ENCODE assay signal across 13 mouse cellular contexts in the genomic region with DNA sequence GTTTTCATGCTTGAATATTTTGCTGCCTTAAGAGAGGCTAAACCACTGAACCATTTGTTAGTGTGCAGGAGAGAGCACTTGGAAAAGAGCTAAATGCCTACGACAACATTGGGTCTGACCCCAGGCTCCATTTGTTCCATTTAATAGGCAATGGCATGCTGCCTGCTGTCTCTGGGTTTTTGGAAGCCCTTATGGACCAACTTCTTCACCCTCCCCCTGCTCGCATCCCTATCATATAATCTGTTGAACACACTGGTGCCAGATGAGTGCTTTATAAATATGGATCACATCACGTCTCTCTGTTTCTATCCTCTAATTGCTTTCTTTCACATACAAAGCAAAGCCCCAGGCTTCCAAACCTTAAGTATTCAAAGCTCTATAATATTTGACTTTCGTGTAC.
"Had no signal": no experiment of that assay in that cellular context is flagged by ENCODE, and none has a peak within 500 bp of the region (broad histone marks: within the 10 kb centered on the region; RNA-seq: fewer than 3 reads in every experiment).

No protein-coding gene starts in this region.

- H3K36me3 ChIP-seq: limb, embryonic 15.5 days; liver, embryonic 12.5 days; midbrain, embryonic 10.5 days; midbrain, embryonic 15.5 days; stomach, embryonic 15.5 days had no signal

- H3K9me3 ChIP-seq: limb, embryonic 15.5 days; liver, embryonic 12.5 days; midbrain, embryonic 10.5 days; midbrain, embryonic 15.5 days; stomach, embryonic 15.5 days had no signal

- H3K27ac ChIP-seq: limb, embryonic 15.5 days; liver, embryonic 12.5 days; midbrain, embryonic 10.5 days; midbrain, embryonic 15.5 days; stomach, embryonic 15.5 days had no signal

- H3K27me3 ChIP-seq: limb, embryonic 15.5 days; liver, embryonic 12.5 days; midbrain, embryonic 15.5 days; stomach, embryonic 15.5 days had no signal

- ATAC-seq: liver, embryonic 12.5 days; midbrain, embryonic 15.5 days had no signal

- H3K9ac ChIP-seq: limb, embryonic 15.5 days; liver, embryonic 12.5 days; lung, embryonic 14.5 days; midbrain, embryonic 15.5 days; stomach, embryonic 15.5 days had no signal

- H3K4me1 ChIP-seq: limb, embryonic 15.5 days; liver, embryonic 12.5 days; midbrain, embryonic 10.5 days; midbrain, embryonic 15.5 days; stomach, embryonic 15.5 days had no signal

- H3K4me2 ChIP-seq: limb, embryonic 15.5 days; liver, embryonic 12.5 days; lung, embryonic 14.5 days; midbrain, embryonic 15.5 days; stomach, embryonic 15.5 days had no signal

- H3K4me3 ChIP-seq: limb, embryonic 15.5 days; liver, embryonic 12.5 days; midbrain, embryonic 10.5 days; midbrain, embryonic 15.5 days; stomach, embryonic 15.5 days had no signal

- DNase-seq: kidney, postnatal 10 days; kidney, postnatal 4 days; lung, embryonic 14.5 days; lung, postnatal 10 days; lung, postnatal 4 days; right cerebral cortex, postnatal 14 days; thymus, adult 2 months; thymus, postnatal 25 days had no signal
